Mouse (Mus musculus): ENCODE data around the gene Gen1.

DNA sequence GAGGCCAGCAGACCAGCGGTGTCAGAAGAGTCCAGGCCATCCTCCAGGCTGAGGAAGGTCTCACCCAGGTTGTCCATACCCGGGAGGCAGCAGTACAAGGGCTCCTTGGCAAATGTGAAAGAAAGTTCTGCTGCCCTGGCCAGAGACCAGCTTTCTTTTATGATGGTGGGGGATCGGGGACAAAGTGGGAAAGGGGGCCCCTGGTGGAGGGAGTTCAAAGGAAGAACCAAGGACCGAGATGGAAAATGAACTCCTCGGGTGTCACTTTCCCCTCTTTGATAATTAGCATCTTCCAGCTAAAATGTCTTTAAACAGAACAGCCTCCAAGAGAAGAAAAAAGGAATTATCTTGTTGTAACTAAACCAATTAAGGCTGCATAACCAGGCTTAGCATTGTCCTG, 56.7 kb downstream of the Gen1 start, which contains the start of gene Msgn1:
- TF ChIP-seq CTCF (IDR thresholded peaks at IDR 0.05; ENCODE audit: low read depth, low read length) (no peak), TAL1 (conservative IDR thresholded peaks at IDR 0.05; ENCODE audit: low read depth, low read length) (no peak)
